Mouse (Mus musculus): ENCODE data around the gene Dpf3.

- TF ChIP-seq POLR2A (IDR thresholded peaks at IDR 0.05; ENCODE audit: borderline replicate concordance, insufficient read depth, low read length) (no peak), CTCF (IDR thresholded peaks at IDR 0.05; ENCODE audit: borderline replicate concordance, insufficient read depth, low read depth, low read length) (peak; percentile 39; the same call in 1 of the 2 replicates)
Observed at GRCm38 (mm10) chr12:83213879-83214341, 273.6 kb downstream of the Dpf3 start.

Measured in cerebellum, adult 2 months (tissue).